Mouse (Mus musculus): ENCODE data around the gene Slc4a3. TPM values are rescaled to one million over a fixed set of nuclear protein-coding genes. Genes with fewer than 3 reads are reported as not detected.

Slc4a3 gene
- polyA plus RNA-seq, 1 experiment from 2014 or later, result 7.6 TPM

GRCm38 (mm10) chr1:75587738-75588719 lies 42.0 kb downstream of the Slc4a3 start:
- no peak overlapping the region for H3K27ac ChIP-seq (ENCODE audit: low read length)
- no peaks in the 10 kb centered on the region for H3K9me3 ChIP-seq (ENCODE audit: control insufficient read depth, low read length)
- 59% methylated on average over 12 of the region's 12 CpGs for WGBS
- ATAC-seq, result peak; percentile 44; the same call in 1 of the 2 replicates
- no peaks in the 10 kb centered on the region for H3K27me3 ChIP-seq (replicated peaks; ENCODE audit: control insufficient read depth, insufficient read depth, low read length)
- no peaks in the 10 kb centered on the region for H3K36me3 ChIP-seq (ENCODE audit: control insufficient read depth, insufficient read depth, low read length)
- H3K4me1 ChIP-seq (ENCODE audit: control insufficient read depth, insufficient read depth, low read length), result no peaks in the 10 kb centered on the region; the same call in 1 of the 2 replicates
- no peak overlapping the region for H3K4me2 ChIP-seq (ENCODE audit: low read depth, low read length)
- H3K9ac ChIP-seq (ENCODE audit: low read depth, low read length), result no peak overlapping the region
- H3K4me3 ChIP-seq (ENCODE audit: low read length), result no peak overlapping the region

DNA sequence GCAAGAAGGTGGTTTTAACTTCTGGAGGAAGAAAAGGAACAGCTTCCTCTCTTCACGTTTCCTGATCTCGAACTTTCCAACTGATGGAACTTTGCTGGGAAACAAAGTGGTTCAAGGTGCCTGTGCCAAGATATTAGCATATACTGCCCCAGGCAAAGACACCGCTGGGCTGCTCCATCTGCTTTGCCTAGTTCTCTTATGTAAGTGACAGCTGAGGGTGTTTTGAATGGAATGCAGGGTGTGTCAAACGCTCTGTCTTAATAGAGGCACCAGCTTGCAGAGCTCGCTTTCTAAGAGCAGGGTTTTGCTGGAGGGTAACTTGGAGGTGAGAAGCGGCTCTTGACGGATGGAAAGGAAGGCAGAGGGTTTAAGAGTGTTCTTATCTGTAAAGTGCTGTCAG lies 42.8 kb downstream of the Slc4a3 start:
- Histone ChIP-seq H3K4me1 (ENCODE audit: control insufficient read depth, insufficient read depth, low read length) (no peaks in the 10 kb centered on the region; the same call in 1 of the 2 replicates), H3K9ac (ENCODE audit: low read depth, low read length) (no peak overlapping the region), H3K27me3 (replicated peaks; ENCODE audit: control insufficient read depth, insufficient read depth, low read length) (no peaks in the 10 kb centered on the region), H3K27ac (ENCODE audit: low read length) (no peak overlapping the region), H3K4me3 (ENCODE audit: low read length) (no peak overlapping the region), H3K9me3 (ENCODE audit: control insufficient read depth, low read length) (no peaks in the 10 kb centered on the region), H3K36me3 (ENCODE audit: control insufficient read depth, insufficient read depth, low read length) (no peaks in the 10 kb centered on the region), H3K4me2 (ENCODE audit: low read depth, low read length) (no peak overlapping the region)
- no peak for ATAC-seq
- WGBS, result 27% methylated on average over 7 of the region's 7 CpGs

DNA sequence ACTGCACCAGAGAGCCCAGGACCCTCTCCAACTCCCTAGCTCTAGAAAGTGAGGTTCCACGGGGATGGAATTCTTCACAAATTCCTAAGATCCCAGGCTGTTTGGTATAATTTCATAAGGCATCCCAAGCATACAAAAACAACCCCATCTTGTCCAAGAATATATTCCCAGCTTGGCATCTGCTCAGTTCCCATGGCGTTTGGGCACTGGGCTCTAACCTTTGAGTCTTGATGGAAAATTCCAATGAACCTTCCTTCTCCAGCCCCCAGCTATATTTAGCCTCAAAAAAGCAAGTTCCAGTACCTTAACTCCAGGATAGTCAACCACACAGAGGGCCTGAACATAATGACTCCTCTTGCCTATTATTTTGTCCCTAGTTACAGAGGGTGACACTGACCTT lies 43.9 kb downstream of the Slc4a3 start:
- H3K27ac ChIP-seq (ENCODE audit: low read length), result no peak overlapping the region
- H3K4me3 ChIP-seq (ENCODE audit: low read length), result no peak overlapping the region
- 77% methylated on average over 2 of the region's 2 CpGs for WGBS
- no peaks in the 10 kb centered on the region for H3K36me3 ChIP-seq (ENCODE audit: control insufficient read depth, insufficient read depth, low read length)
- no peaks in the 10 kb centered on the region; the same call in 1 of the 2 replicates for H3K4me1 ChIP-seq (ENCODE audit: control insufficient read depth, insufficient read depth, low read length)
- no peak overlapping the region for H3K9ac ChIP-seq (ENCODE audit: low read depth, low read length)
- H3K27me3 ChIP-seq (replicated peaks; ENCODE audit: control insufficient read depth, insufficient read depth, low read length), result no peaks in the 10 kb centered on the region
- no peak overlapping the region for H3K4me2 ChIP-seq (ENCODE audit: low read depth, low read length)
- no peaks in the 10 kb centered on the region for H3K9me3 ChIP-seq (ENCODE audit: control insufficient read depth, low read length)
- no peak for ATAC-seq

GRCm38 (mm10) chr1:75593956-75594355 lies 47.9 kb downstream of the Slc4a3 start:
- ATAC-seq, result no peak
- Histone ChIP-seq H3K9me3 (ENCODE audit: control insufficient read depth, low read length) (no peaks in the 10 kb centered on the region), H3K9ac (ENCODE audit: low read depth, low read length) (no peak overlapping the region), H3K4me2 (ENCODE audit: low read depth, low read length) (no peak overlapping the region), H3K4me1 (ENCODE audit: control insufficient read depth, insufficient read depth, low read length) (no peaks in the 10 kb centered on the region), H3K27me3 (replicated peaks; ENCODE audit: control insufficient read depth, insufficient read depth, low read length) (no peaks in the 10 kb centered on the region), H3K27ac (ENCODE audit: low read length) (no peak overlapping the region), H3K4me3 (ENCODE audit: low read length) (no peak overlapping the region), H3K36me3 (ENCODE audit: control insufficient read depth, insufficient read depth, low read length) (no peaks in the 10 kb centered on the region)
- 86% methylated on average over 7 of the region's 7 CpGs for WGBS

DNA sequence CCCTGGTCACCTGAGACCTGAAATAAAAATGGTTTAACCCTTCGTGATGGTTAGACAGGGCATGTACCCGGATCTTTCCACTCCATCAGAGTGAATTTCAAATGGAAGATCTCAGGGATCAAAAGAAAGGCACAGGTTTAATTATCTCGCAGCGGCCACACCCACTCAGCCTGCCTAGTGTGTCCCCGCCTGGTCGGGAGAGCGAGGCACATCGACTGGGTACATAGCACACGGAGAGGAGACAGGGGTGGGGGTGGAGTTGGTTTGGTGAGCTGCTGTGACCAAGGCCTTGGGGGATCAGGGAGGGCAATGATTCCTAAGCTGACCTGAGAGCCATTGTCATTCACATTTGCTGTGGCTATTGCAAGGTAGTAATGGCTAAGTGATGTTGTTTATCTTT lies 48.8 kb downstream of the Slc4a3 start:
- Histone ChIP-seq H3K9me3 (ENCODE audit: control insufficient read depth, low read length) (no peaks in the 10 kb centered on the region), H3K4me2 (ENCODE audit: low read depth, low read length) (no peak overlapping the region), H3K27me3 (replicated peaks; ENCODE audit: control insufficient read depth, insufficient read depth, low read length) (no peaks in the 10 kb centered on the region), H3K36me3 (ENCODE audit: control insufficient read depth, insufficient read depth, low read length) (no peaks in the 10 kb centered on the region), H3K9ac (ENCODE audit: low read depth, low read length) (no peak overlapping the region), H3K4me1 (ENCODE audit: control insufficient read depth, insufficient read depth, low read length) (no peaks in the 10 kb centered on the region), H3K4me3 (ENCODE audit: low read length) (no peak overlapping the region), H3K27ac (ENCODE audit: low read length) (no peak overlapping the region)
- no peak for ATAC-seq
- WGBS, result 39% methylated on average over 9 of the region's 9 CpGs

- H3K4me3 ChIP-seq (ENCODE audit: low read length), result no peak overlapping the region
- no peak overlapping the region for H3K9ac ChIP-seq (ENCODE audit: low read depth, low read length)
- no peak overlapping the region for H3K27ac ChIP-seq (ENCODE audit: low read length)
- no peaks in the 10 kb centered on the region for H3K4me1 ChIP-seq (ENCODE audit: control insufficient read depth, insufficient read depth, low read length)
- H3K36me3 ChIP-seq (ENCODE audit: control insufficient read depth, insufficient read depth, low read length), result no peaks in the 10 kb centered on the region
- ATAC-seq, result no peak
- no peak overlapping the region for H3K4me2 ChIP-seq (ENCODE audit: low read depth, low read length)
- no peaks in the 10 kb centered on the region for H3K9me3 ChIP-seq (ENCODE audit: control insufficient read depth, low read length)
- H3K27me3 ChIP-seq (replicated peaks; ENCODE audit: control insufficient read depth, insufficient read depth, low read length), result no peaks in the 10 kb centered on the region
- WGBS, result 71% methylated on average over 3 of the region's 3 CpGs
These were observed 49.9 kb downstream of the Slc4a3 start for GRCm38 (mm10) chr1:75595930-75596329.

DNA sequence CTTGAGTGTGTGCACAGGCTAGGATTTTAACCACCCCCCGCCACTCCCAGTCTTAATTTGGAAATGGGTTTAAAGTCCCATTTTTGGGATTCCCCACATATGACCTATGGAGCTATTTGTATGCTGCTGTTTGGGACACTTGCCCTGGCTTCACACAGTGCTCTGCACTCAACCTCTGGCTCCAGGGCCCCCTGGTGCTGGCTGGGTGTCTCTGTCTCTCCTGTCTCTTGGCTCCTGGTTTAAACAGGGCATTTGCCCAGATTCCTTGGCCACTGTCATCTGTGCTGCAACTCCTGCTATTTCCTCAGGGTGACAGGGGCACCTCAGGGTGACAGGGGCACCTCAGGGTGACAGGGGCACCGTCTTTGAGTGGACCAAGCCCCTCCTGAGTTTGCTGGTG lies 50.8 kb downstream of the Slc4a3 start:
- Histone ChIP-seq H3K4me1 (ENCODE audit: control insufficient read depth, insufficient read depth, low read length) (no peaks in the 10 kb centered on the region), H3K9ac (ENCODE audit: low read depth, low read length) (no peak overlapping the region), H3K27me3 (replicated peaks; ENCODE audit: control insufficient read depth, insufficient read depth, low read length) (no peaks in the 10 kb centered on the region), H3K4me2 (ENCODE audit: low read depth, low read length) (no peak overlapping the region), H3K36me3 (ENCODE audit: control insufficient read depth, insufficient read depth, low read length) (no peaks in the 10 kb centered on the region), H3K9me3 (ENCODE audit: control insufficient read depth, low read length) (no peaks in the 10 kb centered on the region), H3K27ac (ENCODE audit: low read length) (no peak overlapping the region), H3K4me3 (ENCODE audit: low read length) (no peak overlapping the region)
- WGBS, result 90% methylated on average over 2 of the region's 2 CpGs
- no peak for ATAC-seq

GRCm38 (mm10) chr1:75597622-75598021 lies 51.6 kb downstream of the Slc4a3 start:
- H3K27ac ChIP-seq (ENCODE audit: low read length), result no peak overlapping the region
- no peak overlapping the region for H3K9ac ChIP-seq (ENCODE audit: low read depth, low read length)
- no peak for ATAC-seq
- H3K4me3 ChIP-seq (ENCODE audit: low read length), result no peak overlapping the region
- H3K36me3 ChIP-seq (ENCODE audit: control insufficient read depth, insufficient read depth, low read length), result no peaks in the 10 kb centered on the region
- H3K4me2 ChIP-seq (ENCODE audit: low read depth, low read length), result no peak overlapping the region
- H3K9me3 ChIP-seq (ENCODE audit: control insufficient read depth, low read length), result no peaks in the 10 kb centered on the region
- H3K27me3 ChIP-seq (replicated peaks; ENCODE audit: control insufficient read depth, insufficient read depth, low read length), result no peaks in the 10 kb centered on the region
- H3K4me1 ChIP-seq (ENCODE audit: control insufficient read depth, insufficient read depth, low read length), result no peaks in the 10 kb centered on the region

- Histone ChIP-seq H3K4me2 (ENCODE audit: low read depth, low read length) (no peak overlapping the region), H3K36me3 (ENCODE audit: control insufficient read depth, insufficient read depth, low read length) (no peaks in the 10 kb centered on the region), H3K27ac (ENCODE audit: low read length) (no peak overlapping the region), H3K4me3 (ENCODE audit: low read length) (no peak overlapping the region), H3K4me1 (ENCODE audit: control insufficient read depth, insufficient read depth, low read length) (no peaks in the 10 kb centered on the region), H3K27me3 (replicated peaks; ENCODE audit: control insufficient read depth, insufficient read depth, low read length) (no peaks in the 10 kb centered on the region), H3K9ac (ENCODE audit: low read depth, low read length) (no peak overlapping the region), H3K9me3 (ENCODE audit: control insufficient read depth, low read length) (no peaks in the 10 kb centered on the region)
- ATAC-seq, result no peak
- WGBS, result 18% methylated on average over 11 of the region's 12 CpGs
These were observed 55.7 kb downstream of the Slc4a3 start for GRCm38 (mm10) chr1:75601738-75602137.

All from intestine, embryonic 16.5 days (tissue).